27 mouse cellular contexts compared by ENCODE assay signal in genomic region chr5:72907402-72907801, GRCm38 (mm10). TPM values are rescaled to one million over a fixed set of nuclear protein-coding genes. Genes with fewer than 3 reads are reported as not detected.
DNase-seq lines count a peak whose midpoint lies in the region; ATAC-seq and TF ChIP-seq lines count a peak whose summit lies in the region.
"Had no signal": no experiment of that assay in that cellular context is flagged by ENCODE, and none has a peak within 500 bp of the region (broad histone marks: within the 10 kb centered on the region; RNA-seq: fewer than 3 reads in every experiment).

No protein-coding gene starts in this region.

- ATAC-seq in neutrophil, adult 5-6 weeks (ENCODE audit: extremely low read depth, insufficient number of reproducible peaks, low FRiP score, poor library complexity, severe bottlenecking), result peak; percentile 88
- no peak for ATAC-seq in megakaryocyte-erythroid progenitor cell, adult 5-6 weeks (replicated peaks; ENCODE audit: low FRiP score, low TSS enrichment, poor library complexity, severe bottlenecking)
- ATAC-seq: activated CD4-positive, CD25-positive, alpha-beta regulatory T cell, adult 4 months; forebrain, embryonic 15.5 days; intestine, embryonic 16.5 days; midbrain, embryonic 15.5 days had no signal

- no peak for TF ChIP-seq CTCF in bone marrow, adult 2 months (IDR thresholded peaks at IDR 0.05; ENCODE audit: control insufficient read depth, insufficient read depth, low read length)

- WGBS in bone marrow, adult 2 months, result 47% methylated on average over 6 of the region's 6 CpGs

- peak overlapping the region; percentile 46; the same call in 1 of the 2 replicates for H3K27ac ChIP-seq in bone marrow, adult 2 months (ENCODE audit: control insufficient read depth, insufficient read depth, low read depth, low read length, poor library complexity)
- H3K27ac ChIP-seq: embryonic facial prominence, embryonic 12.5 days; forebrain, embryonic 10.5 days; forebrain, embryonic 15.5 days; hindbrain, embryonic 13.5 days; kidney, postnatal 0 days; limb, embryonic 12.5 days; liver, embryonic 15.5 days; midbrain, embryonic 10.5 days; midbrain, embryonic 15.5 days had no signal

- no peak overlapping the region for H3K4me3 ChIP-seq in bone marrow, adult 2 months (replicated peaks; ENCODE audit: control insufficient read depth, low read depth, low read length)
- H3K4me3 ChIP-seq: embryonic facial prominence, embryonic 12.5 days; forebrain, embryonic 10.5 days; forebrain, embryonic 15.5 days; heart, embryonic 10.5 days; hindbrain, embryonic 13.5 days; limb, embryonic 12.5 days; liver, embryonic 15.5 days; midbrain, embryonic 10.5 days; midbrain, embryonic 15.5 days had no signal

- peak; percentile 26 to 56 for DNase-seq in lung, adult 18-20 months
- no peak for DNase-seq in lung, postnatal 10 days
- DNase-seq in lung, postnatal 36 days, result peak; percentile 59
- DNase-seq in gastrocnemius, postnatal 10 days, result no peak
- DNase-seq: adrenal gland, adult 8-10 months; cerebellum, adult 11 months; cerebellum, adult 9-10 months; cerebellum, postnatal 36 days; embryo, embryonic 11 days; heart, postnatal 36 days; kidney, adult 8-10 months; thymus, postnatal 4 days had no signal

- peaks cover 1% of the 10 kb centered on the region; the same call in 1 of the 2 replicates for H3K4me1 ChIP-seq in bone marrow, adult 2 months (ENCODE audit: control insufficient read depth, insufficient read depth, low read length)
- H3K4me1 ChIP-seq: embryonic facial prominence, embryonic 12.5 days; hindbrain, embryonic 13.5 days; limb, embryonic 12.5 days; midbrain, embryonic 10.5 days; midbrain, embryonic 15.5 days had no signal

- TF ChIP-seq POLR2A in bone marrow, adult 2 months (IDR thresholded peaks at IDR 0.05; ENCODE audit: borderline replicate concordance, control insufficient read depth, low read depth, low read length), result no peak

RNA-seq across cellular contexts. Expression of gene Slain2, which starts 6.7 kb away (rescaled TPM):
- polyA plus RNA-seq in bone marrow, adult 2 months (2011; ENCODE audit: insufficient read depth, insufficient read length, low replicate concordance, missing spikeins), result 9.3 and 18.4 TPM in 2 replicates
- total RNA-seq in neutrophil, adult 5-6 weeks (2017), result 80.0 and 92.8 TPM in 2 replicates
- 19.2 and 19.6 TPM in 2 replicates for total RNA-seq in megakaryocyte-erythroid progenitor cell, adult 5-6 weeks (2014; fragmentation: Nextera tagmentation)
- total RNA-seq in megakaryocyte-erythroid progenitor cell, adult 5-6 weeks (2017), result 28.2 and 34.4 TPM in 2 replicates
- total RNA-seq in gastrocnemius, postnatal 10 days (2021), result 10 to 100 TPM; 80.4 to 87.9 TPM

RNA-seq across cellular contexts. Expression of gene Tec, which starts 39.1 kb away (rescaled TPM):
- 16.8 and 39.4 TPM in 2 replicates for polyA plus RNA-seq in bone marrow, adult 2 months (2011; ENCODE audit: insufficient read depth, insufficient read length, low replicate concordance, missing spikeins)
- total RNA-seq in neutrophil, adult 5-6 weeks (2017), result 145 and 155 TPM in 2 replicates
- total RNA-seq in megakaryocyte-erythroid progenitor cell, adult 5-6 weeks (2014; fragmentation: Nextera tagmentation), result 4.8 and 10.0 TPM in 2 replicates
- total RNA-seq in megakaryocyte-erythroid progenitor cell, adult 5-6 weeks (2017), result 16.3 and 21.6 TPM in 2 replicates
- 1 to 10 TPM; 2.3 to 4.3 TPM for total RNA-seq in gastrocnemius, postnatal 10 days (2021)

Comparison
In these comparisons a context has a peak if more than half of its experiments do, and no peak if none do; other contexts are left out.
1. DNase-seq: peak in lung, adult 18-20 months (2 of 2) and lung, postnatal 36 days (single experiment); none in lung, postnatal 10 days (single experiment) and gastrocnemius, postnatal 10 days (single experiment).